Mouse (Mus musculus) megakaryocyte, embryonic 14.5 days (primary cell): ENCODE results near the gene Hs6st3.

ENCODE experiments used
- FLI1 ChIP-seq: IDR thresholded peaks from 2 replicates; pipeline ENCODE4 v1.6.1; 2012; ENCODE audit warnings: low read length, inconsistent platforms, mixed read lengths
- GATA1 ChIP-seq: IDR thresholded peaks from 3 replicates; pipeline ENCODE4 v1.6.1; 2012; ENCODE audit warnings: mixed read lengths, low read length, inconsistent platforms, borderline replicate concordance

DNA sequence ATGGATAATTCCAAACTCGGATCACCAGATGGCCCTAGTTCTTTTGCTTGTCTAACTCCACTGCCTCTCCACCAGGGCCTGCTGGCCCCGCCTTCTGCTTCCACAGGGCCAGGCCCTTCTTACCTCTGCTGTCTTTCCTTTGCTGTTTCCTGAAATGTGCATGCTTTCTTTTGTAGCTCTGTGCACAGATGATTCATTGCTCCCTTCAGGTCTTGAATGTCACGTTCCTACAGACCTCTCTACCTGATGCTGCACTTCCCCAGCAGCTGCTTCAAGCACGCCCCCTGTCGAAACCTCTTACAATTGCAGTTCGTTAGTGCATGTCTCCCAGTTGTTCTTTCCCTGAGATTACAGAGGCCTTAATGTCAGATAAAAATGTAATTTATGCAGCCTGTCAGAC, 682.4 kb downstream of the Hs6st3 start:
- TF ChIP-seq GATA1 = no peak
- no peak for TF ChIP-seq FLI1
